Mouse (Mus musculus) thymus, adult 2 months (tissue): ENCODE data around the gene Adarb2. TPM values are rescaled to one million over a fixed set of nuclear protein-coding genes. Genes with fewer than 3 reads are reported as not detected.

Source experiments
- DNase-seq: peaks from one replicate; pipeline ENCODE4 v3.0.0; 2021
- H3K27ac ChIP-seq: fragments of 200-500 bp; 2 replicates; pipeline ENCODE4 v1.5.1; 2012; ENCODE audit warnings: low read length, control low read depth; ENCODE audit not compliant: control insufficient read depth, insufficient read depth
- H3K27me3 ChIP-seq: fragments of 200-500 bp; 2 replicates; pipeline ENCODE4 v1.6.1; 2012; ENCODE audit warnings: mild to moderate bottlenecking, low read length, moderate library complexity, mixed read lengths; ENCODE audit not compliant: control insufficient read depth, insufficient read depth
- H3K36me3 ChIP-seq: fragments of 200-500 bp; 2 replicates; pipeline ENCODE4 v1.6.1; 2012; ENCODE audit warnings: mild to moderate bottlenecking, low read length, moderate library complexity; ENCODE audit not compliant: control insufficient read depth, insufficient read depth
- H3K4me1 ChIP-seq: fragments of 200-500 bp; replicated peaks from 2 replicates; pipeline ENCODE4 v1.6.1; 2012; ENCODE audit warnings: low read length; ENCODE audit not compliant: control insufficient read depth, insufficient read depth
- H3K4me3 ChIP-seq: fragments of 200-500 bp; 2 replicates; pipeline ENCODE4 v1.5.1; 2012; ENCODE audit warnings: mild to moderate bottlenecking, low read length, control low read depth, moderate library complexity; ENCODE audit not compliant: control insufficient read depth, insufficient read depth
- CTCF ChIP-seq: fragments of 200-500 bp; IDR thresholded peaks from 2 replicates; pipeline ENCODE4 v1.5.1; 2012; ENCODE audit warnings: mild to moderate bottlenecking, control low read depth, low read length, moderate library complexity, borderline replicate concordance; ENCODE audit not compliant: control insufficient read depth, poor library complexity, insufficient read depth; ENCODE audit errors: extremely low read depth
- POLR2A ChIP-seq: fragments of 200-500 bp; IDR thresholded peaks from 2 replicates; pipeline ENCODE4 v1.6.1; 2012; ENCODE audit warnings: mild to moderate bottlenecking, low read length, control low read depth, moderate library complexity; ENCODE audit not compliant: control insufficient read depth, poor library complexity, insufficient read depth; ENCODE audit errors: extremely low read depth
- WGBS: fragments of 180-500 bp; shearing (Covaris S2); methylation state at CpG from one replicate; pipeline ENCODE4 v1.1.7; 2018; 5-methylcytosine and 5-hydroxymethylcytosine counted together
- polyA plus RNA-seq: library from polyadenylated mRNA; depleted of rRNA; stranded (reverse); fragments of >200 nt; gene quantifications from 2 replicates; pipeline ENCODE4 v1.2.3, GENCODE M21; 2012

The Adarb2 gene
- polyA plus RNA-seq, 1 experiment = not detected

GRCm38 (mm10) chr13:8793217-8793616 lies 590.6 kb downstream of the Adarb2 start:
- no peaks in the 10 kb centered on the region for H3K27me3 ChIP-seq
- H3K4me1 ChIP-seq = no peaks in the 10 kb centered on the region
- H3K36me3 ChIP-seq = no peaks in the 10 kb centered on the region
- 95% methylated on average over 8 of the region's 8 CpGs for WGBS
- H3K4me3 ChIP-seq = no peak overlapping the region
- no peak overlapping the region for H3K27ac ChIP-seq
- TF ChIP-seq POLR2A = no peak
- TF ChIP-seq CTCF = no peak
- DNase-seq = no peak

GRCm38 (mm10) chr13:8800576-8800975 lies 597.9 kb downstream of the Adarb2 start:
- Histone ChIP-seq H3K4me3 (no peak overlapping the region), H3K36me3 (peaks cover 12% of the 10 kb centered on the region), H3K27me3 (no peaks in the 10 kb centered on the region), H3K27ac (no peak overlapping the region), H3K4me1 (no peaks in the 10 kb centered on the region)
- no peak for TF ChIP-seq POLR2A
- TF ChIP-seq CTCF = no peak
- WGBS = 83% methylated on average over 6 of the region's 6 CpGs
- no peak for DNase-seq

- no peak for DNase-seq
- Histone ChIP-seq H3K36me3 (peaks cover 16% of the 10 kb centered on the region), H3K4me3 (no peak overlapping the region), H3K27ac (no peak overlapping the region), H3K4me1 (no peaks in the 10 kb centered on the region), H3K27me3 (no peaks in the 10 kb centered on the region)
- 96% methylated on average over 2 of the region's 2 CpGs for WGBS
- no peak for TF ChIP-seq CTCF
- no peak for TF ChIP-seq POLR2A
Observed at GRCm38 (mm10) chr13:8805931-8806330, 603.3 kb downstream of the Adarb2 start.
